Mouse (Mus musculus): Measurements from ENCODE around the gene Gpx4.

Gene Gpx4

DNA sequence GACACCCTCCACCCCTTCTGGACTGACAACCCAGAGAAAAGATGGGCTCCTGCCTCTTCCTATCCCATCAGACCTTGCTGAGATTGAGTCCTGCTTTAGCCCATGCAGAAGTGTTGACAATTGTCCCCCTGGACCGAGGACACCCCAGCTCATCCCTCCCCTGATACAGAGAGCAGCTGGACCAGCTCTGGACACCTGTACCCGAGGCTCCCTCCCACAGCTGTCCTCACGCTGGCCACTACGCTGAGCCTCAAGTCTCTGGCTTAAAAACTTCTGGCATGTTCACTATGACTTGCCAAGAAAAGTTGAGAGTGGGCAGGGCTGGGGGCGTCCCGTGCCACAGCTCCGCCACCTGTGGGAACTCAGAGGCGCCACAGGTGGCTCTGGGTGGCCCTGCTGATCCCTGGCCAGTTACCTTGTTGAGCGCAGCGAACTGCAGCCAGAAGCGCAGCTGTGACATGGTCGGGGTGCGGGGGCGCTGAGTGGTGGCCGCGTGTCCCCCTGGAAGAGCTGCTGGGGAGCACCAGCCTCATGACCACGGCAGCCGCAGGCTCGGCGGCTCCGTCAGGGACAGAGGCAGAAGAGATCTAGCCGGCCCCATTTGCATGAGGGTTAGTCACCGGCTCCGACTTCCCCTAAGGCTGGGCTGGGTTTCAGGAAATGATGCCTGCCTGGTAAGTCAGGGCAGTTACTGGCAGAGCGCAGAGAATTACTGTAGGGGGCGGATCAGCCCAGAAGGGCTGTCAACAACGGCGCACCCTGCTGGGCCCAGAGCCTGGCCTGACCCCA, 28.0 kb downstream of the Gpx4 start:
- DNase-seq = peak; percentile 88

DNA sequence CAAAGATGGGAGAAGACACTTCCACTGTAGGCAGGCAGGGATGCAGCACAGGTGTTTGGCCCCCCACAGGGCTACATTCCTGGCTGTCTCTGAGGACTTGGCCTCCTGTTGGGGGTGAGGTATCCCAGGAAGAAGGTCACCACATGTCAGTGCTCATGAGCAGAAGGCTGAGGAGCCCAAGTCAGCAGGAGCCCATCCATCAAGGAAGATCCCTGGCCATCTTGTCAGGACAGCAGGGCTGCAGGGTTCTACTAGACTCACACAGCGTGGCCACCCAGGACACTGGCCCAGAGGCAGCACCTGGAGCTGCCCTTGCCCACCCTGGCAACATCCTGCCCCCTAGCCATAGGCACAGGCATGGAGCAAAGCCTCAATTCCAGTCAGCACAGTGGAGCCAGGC, 29.0 kb downstream of the Gpx4 start:
- no peak for DNase-seq

DNA sequence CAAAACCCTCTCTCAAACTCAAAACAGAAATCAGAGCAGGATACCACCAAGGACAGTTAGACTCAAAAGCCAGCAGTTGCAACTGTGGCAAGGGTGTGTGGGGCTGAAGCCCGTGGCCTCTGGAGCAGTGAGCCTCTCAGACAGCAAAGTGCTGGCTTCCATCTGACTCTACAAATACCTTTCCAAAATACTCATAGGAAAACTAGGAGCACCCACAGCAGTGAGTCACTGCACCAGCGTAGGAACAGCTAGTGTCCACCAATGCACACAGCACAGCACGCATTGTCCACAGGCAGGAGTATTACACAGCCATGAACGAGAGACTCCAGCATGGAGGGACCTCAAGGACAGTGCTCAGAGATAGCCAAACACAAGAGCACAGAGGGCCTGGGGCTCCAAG, 29.4 kb downstream of the Gpx4 start:
- no peak for DNase-seq

DNA sequence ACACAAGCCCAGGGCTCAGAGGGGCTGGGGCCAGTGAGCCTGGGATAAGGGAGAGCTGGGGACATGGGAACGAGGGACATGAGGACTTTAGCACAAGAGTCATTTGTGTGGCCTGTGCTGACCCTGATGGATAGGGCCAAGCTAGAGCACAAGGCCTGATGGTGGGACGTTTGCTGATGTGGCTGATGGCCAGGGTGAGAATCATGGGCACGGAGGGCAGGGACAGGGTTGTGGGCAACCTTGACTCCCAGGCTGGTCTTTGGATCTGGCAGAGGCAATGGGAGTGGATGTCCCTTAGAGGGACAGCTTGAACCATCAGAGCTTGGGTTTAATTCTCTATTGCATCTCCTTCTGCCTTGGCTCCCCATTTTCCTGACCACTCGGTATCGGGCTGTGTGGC, 30.3 kb downstream of the Gpx4 start:
- DNase-seq = no peak

DNA sequence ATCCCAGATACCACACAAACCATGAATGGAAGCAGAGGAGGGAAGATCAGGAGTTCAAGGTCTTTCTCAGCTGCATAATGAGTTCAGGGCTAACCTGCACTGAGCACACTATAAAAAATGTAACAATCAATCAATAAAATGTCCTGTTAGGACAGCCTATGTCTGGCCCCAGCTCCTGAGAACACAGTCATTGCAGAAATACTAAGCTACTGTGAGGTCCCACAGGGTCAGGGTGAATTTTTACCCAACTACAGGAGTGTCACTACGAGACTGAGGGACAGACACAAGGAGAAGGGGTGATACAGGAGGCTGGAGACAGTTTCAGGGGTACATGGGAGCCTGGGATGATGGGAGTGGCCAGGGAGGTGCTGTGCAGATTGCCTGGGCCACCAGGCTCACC, 31.4 kb downstream of the Gpx4 start:
- DNase-seq = no peak

DNA sequence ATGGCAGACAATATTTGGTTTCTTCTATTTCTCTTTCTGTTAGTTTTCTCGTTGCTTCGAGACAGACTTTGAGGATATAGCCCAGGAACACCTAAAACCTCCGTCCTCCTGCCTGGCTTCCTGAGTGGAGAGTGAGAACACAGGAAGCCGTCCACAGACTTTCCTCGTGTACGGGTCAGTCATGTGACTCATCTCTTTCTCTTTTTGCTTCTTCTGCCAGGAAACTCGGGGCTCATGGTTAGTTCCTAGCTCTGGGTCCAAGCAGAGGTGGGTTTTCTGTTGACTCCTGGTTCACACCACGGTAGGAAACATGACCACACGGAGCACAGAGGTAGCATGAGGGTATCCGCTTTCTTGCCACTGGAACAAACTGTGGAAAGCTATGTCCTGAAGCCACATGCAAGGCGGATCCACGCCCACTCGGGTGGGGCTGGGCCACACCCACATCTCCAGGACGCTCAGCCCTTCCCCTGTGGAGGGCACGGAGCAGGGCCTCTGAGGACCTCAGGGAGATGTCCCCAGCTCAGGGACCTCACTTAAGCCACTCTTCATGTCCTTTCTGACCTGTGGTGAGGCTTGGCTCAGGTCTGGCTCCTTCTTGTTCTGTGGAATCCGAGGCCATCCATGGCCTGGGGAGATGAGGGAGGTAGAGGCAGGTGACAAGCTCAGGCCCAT, 33.6 kb downstream of the Gpx4 start:
- DNase-seq = no peak

DNA sequence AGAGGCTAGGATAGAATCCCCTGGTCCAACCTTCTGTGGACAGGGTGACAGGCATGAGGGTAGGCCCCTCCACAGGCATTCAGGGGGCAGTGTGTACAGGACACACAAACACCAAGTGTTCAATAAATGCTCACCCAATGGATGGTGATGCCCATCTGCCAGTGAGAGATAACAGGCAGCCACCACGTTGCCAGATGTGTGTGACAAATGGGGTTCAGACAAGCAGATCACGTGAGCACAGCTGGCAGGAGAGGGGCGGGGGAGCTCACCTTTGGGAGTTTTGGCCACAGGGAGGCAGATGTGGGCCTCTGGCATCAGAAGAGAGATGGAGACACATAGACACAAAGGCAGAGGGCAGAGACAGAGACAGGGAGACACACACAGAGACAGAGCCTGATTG, 34.1 kb downstream of the Gpx4 start:
- no peak for DNase-seq

DNA sequence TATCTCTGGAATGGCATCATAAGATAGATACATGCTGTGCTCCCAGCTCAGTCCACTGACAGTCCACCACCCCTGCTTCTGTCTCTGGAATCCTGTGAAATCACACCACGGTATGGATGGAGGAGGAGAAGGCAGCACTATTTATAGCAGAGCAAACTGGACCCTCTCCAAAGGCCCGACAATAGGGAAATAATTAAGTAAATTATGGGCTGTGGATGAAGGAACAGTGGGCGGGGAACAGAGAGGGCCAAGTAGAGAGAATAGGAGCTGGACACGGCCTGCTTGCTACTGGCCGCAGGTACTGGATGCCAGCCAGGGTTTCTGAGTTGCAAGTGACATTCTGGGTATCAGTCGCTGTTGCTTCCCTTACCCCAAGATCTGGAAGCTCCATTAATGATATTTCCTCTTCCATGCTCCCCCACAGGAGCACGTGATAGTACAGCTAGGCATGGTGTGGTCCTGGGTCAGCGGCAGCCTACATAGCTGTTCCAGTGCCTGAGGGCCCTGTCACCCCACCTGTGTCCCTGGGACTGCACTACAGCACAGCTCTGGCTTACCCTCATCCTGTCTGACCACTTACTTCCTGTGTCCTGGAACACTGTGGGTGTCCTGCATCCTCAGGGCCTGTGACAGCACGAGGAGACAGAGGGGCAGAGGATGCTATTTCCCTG, 38.0 kb downstream of the Gpx4 start:
- DNase-seq = peak; percentile 38

DNA sequence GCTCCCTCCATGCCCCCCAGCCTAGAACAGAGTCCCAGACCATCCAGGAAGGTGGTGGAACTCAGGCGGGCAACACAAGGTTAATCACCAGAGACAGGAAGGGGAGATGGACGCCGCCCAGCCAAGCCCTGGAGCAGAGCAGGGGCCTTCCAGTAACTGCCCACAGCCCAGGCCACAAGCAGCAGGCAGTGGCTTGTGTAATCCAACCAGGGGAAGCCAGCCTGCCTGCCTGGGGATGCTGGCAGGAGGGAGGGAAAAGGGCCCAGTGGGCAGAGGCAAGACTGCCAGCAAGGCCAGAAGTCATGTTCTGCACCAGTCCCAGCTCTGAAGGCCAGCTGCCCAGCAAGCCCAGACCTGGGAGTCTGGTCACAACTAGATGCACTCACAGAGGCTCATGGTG, 39.9 kb downstream of the Gpx4 start:
- DNase-seq = peak; percentile 58

DNA sequence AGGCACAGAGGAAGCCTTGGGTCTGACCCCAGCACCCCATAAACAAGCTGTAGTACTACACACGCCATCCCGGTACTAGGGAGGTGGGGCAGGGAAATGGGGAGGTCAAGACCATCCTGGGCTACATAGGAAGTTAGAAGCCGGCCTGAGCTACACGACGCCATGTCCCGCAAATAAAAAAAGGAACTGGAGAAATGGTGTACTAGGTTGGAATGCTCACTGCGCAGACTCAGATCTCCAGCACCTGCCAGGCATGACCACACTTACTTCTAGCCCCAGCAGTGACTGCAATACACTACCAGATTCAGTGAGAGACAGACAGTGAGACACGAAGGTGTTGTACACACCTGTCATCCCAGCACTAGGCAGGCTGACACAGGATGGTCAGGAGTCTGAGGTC, 40.5 kb downstream of the Gpx4 start:
- no peak for DNase-seq

DNA sequence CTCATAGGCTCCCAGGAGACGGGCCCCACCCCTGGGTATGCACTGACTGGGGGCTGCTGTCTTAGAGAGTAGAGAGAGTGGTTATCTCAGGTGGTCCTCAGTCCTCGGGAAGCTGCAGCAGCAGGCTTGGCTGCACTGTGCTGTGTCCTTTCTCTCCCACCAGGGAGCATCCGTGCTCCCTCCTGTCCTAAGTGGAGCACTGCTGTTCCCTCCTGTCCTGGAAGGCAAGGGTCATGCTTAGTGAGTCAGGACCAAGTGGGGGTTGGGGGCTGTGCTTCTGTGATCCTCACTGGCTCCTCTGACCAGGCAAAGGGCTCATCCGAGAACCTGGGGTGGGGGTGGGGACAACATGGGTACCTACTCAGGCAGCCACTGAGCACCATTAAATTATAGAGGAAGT, 42.2 kb downstream of the Gpx4 start:
- no peak for DNase-seq

DNA sequence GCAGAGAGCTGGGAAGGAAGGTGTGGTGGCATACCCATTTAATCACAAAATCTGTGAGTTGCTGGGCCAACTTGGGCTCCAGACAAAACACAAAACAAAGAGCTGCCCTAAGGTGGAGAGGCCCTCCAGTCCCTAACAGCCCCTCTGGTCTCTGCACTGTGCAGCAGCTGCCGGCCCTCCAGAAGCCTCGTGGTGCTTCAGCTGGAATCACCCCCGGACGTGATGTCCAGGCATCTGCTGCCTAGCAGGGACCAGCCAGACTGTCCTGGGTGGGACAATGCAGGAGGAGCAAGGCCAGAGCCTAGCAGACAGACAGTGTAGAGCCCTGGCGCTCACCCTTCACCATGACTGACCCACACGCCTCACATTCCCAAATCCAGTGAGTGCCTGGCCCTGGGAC, 44.6 kb downstream of the Gpx4 start:
- DNase-seq = no peak

DNA sequence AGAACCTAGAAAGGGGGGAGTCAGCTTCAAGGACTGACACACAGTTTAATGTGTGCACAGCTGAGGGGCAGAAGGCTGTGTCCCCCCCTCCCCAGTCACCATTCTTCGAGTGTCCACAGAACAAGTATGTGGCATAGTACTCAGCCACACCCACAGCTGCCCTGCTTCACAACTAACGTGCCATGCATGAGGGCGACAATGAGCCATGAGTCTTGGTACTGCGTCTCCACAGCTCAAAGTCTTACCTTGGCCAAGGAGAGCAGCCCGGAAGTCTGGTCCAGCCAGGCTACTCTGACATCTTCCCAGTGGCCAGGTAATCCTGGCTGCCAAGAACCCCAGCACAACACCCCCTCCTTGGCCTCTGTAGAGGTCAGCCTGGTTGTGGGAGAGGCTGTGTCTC, 45.7 kb downstream of the Gpx4 start:
- DNase-seq = no peak

DNA sequence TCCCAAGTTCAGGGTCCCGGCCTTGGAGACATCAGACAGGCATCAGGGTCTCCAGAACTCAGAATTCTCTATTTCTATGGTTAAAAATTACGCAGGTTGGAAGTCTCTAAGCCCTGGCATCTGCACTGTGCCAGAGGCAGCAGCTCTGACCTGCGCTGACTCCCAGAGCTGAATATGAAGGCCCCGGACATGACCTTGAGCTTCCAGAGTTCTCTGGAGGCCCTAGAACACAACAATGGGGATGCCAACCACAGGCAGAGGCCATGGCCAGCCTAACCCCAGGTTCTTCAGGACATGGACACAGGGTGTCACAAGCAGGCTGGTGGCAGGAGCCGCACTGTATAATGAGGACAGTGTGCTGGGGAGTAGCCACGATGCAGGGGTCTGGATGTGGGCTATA, 47.1 kb downstream of the Gpx4 start:
- DNase-seq = no peak

DNA sequence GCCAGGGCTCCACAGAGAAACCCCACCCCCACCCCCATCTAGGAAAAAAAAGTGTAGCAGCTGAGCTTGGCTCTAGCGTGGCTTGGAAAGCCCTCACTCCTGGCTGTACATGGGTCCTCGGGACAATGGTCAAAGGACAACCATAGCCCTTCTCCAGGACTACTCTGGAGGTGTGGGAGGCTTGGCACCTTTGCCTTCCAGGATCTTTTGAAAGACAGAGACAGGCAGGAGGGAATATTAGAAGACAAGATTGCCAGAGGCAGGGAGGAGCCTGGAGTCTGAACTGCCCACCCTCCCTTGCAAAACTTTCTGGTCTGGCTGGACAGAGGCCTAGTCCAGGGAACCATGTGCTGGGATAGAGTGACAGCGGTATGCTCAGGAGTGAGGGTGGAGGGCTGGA, 47.7 kb downstream of the Gpx4 start:
- DNase-seq = no peak

DNA sequence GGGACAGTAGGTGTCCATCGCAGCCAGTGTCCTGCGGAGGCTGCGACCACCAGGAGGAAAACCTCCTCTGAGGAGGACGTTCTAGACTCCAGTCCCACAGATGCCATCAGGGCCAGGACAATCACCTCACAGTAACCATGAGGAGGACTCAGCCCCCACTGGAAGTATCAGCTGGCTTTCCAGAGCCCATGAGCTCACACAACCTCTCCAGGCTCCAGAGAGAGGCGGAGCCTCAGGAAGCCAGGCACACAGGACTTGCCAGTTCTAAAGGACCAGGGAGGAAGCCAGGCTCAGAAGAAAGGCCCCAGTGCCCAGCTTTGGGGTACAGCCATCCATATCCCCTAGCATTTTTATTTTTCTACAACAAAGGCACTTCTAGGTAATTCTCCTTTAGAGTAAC, 48.6 kb downstream of the Gpx4 start:
- DNase-seq = peak; percentile 47

DNA sequence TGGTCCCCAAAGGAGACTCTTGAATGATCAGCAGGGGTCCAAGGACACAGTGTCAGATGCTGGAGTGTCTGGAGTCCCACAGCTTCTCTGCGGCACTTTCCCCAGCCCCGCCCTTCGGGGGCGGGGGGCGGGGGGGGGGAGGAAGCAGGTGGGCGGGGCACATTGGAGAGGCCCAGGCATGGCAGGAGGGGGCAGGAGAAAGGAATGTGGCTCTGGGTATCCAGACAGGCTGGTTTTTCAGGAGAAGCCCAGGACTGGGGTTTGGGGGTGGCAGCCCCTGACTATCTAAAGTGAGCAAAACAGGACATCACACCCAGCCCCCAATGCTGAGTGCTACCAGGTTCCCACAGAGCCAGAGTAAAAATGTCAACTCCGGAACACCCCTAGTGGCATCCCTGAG, 50.3 kb downstream of the Gpx4 start:
- DNase-seq = no peak

DNA sequence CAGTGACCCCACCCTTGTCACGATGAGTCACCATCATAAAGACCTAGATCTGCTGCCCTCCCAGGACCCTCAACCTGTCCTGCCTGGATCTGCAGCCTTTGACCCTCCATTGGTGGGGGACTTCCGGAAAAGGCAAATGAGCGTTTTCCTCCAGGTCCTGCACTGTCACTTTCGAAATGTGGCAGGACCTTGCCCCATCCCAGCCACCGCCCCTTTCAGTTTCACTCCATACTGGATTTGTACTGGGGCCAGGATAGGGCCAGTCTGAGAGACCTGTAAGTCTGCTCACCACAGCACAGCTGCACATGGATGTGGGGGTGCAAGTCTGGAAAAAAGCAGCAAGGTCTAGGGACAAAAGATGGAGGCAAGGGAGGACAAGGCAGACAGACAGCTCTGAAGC, 51.7 kb downstream of the Gpx4 start:
- no peak for DNase-seq

DNA sequence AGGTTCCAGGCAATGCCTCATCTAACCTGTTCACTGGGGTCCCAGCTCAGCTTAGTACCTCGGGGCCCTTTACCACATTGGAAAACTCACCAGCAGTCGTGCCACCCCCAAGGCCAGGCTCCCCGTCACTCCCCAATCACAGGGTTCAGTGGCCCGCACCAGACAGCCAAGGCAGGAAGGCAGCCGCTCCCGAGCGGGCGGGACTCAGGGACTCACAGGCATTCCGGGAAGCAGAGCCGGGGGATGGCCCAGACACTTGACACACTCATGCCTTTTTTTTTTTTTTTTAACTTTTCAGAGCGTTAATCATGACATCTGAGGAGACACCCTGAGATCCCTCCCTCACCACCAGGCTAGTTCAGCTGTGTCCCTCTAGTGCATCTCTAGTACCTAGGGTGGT, 54.0 kb downstream of the Gpx4 start:
- no peak for DNase-seq

DNA sequence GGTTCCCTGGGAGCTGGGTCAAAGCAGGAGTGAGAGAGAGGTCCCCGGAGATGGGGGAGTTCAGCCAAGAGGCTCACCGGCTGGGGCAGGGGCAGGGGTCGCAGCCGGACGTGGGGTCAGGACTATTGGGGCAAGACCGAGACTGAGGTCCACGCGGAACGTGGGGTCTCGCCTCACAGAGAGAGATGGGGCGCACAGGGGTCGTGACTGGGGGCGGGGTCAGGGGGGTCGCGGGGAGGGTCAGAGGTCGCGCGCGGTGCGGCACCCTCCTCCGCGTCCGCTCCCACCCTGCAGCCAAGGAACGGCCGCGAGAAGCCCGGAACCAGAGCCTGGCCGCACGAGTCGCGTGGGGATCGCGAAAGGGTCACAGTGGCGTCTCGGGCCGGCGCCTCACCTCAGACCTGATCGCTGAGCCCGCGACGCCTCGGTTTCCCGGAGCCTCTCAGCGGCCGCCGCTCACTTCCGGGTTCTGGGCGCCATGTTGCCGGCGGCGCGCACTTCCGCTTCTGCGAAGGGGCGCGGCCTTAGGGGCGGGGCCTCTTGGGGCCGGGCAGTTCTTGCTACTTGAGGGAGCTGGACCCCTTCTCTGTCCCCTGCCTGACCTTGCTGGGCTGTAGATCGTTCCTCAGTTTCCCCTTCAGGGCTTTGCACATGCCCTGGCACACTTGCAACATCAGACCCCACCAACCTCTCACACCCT, 55.4 kb downstream of the Gpx4 start:
- DNase-seq = peak; percentile 85

DNA sequence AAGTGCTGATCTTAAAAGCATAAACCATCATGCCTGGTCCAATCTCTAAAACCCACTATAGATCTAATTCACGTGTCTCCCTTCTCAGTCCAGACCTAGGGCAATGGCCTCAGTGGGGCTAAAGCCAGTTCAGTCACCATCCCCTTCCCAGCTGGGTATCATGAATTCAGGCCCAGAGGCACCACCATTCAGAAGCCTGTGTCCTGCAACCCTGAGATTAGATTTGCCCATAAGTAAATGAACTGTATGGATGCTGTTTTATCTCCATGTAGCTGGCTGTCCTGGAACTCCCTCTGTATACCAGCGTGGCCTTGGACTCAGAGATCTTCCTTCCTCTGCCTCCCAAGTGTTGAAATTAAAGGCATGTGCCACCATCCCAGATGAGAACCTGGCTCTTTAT, 56.1 kb downstream of the Gpx4 start:
- no peak for DNase-seq

DNA sequence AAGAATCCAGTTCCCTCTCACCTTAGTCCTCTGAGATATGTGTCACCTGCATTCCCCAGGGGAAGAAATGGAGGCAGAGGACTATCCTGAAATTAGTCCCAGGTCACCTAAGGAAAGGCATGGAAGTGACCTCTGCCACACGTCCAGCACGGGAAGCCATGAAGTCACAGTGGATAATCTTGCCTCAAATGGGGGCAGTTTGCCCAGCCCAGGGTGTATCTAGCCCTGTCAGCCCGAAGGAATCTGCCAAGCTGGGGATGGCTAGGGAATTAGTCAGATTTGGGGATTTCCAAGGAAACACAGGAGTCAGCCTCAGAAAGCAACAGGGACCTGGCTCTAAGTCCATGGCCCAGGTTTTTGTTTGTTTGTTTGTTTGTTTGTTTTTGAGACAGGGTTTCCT, 57.2 kb downstream of the Gpx4 start:
- DNase-seq = no peak

DNA sequence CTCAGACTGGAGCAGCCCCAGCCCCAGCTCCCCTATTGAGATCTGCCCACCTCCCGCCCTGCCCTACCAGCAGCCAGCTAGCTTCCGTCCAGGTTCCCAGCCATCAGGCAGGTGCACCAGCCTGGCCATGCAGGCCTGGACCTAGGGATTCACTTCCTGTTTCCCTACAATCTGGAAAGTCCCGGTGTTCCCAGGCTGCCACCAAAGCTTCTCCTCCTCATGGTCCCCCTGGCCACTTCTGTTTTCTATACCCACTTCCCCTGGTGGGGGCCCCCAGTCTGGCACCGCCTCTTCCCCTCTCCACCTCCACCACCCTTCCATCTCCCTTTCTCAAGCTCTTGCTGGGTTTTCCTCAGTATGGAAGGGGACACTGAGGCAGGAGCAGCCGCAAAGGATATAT, 58.5 kb downstream of the Gpx4 start, which contains the start of gene Sbno2:
Gene Sbno2, minus strand, starts transcription at position 112 of the 400 bp plus-strand sequence.
- DNase-seq = peak; percentile 49

DNA sequence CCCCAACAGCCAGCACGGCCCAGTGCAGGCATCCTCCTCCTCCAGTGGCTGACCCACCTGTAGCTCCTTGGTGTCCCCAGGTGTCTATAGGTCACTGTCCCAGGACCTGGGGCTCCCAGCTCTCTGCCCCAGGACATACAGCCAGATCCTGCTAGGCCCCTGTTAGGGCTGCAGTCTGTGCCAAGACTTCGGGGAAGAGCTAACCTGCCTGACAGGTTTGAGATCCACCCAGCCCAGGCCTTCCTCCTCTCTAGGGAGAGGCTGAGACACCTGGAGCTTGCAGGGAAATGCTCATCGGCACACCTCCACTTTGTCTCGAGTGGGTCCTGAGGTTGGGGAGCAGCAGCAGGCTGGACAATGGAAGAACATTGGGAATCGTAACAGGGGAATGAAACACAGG, 59.0 kb downstream of the Gpx4 start:
- DNase-seq = no peak

Measured in layer of hippocampus, adult 9-11 months (tissue).